Mouse (Mus musculus) thymus, postnatal 4 days (tissue): ENCODE results near the gene Kpna6.
A peak's percentile ranks its signal among the peaks of the same experiment; 100 is the strongest.

Experiments used
- DNase-seq: peaks from one replicate; pipeline ENCODE4 v3.0.0; 2021

Gene Kpna6

DNA sequence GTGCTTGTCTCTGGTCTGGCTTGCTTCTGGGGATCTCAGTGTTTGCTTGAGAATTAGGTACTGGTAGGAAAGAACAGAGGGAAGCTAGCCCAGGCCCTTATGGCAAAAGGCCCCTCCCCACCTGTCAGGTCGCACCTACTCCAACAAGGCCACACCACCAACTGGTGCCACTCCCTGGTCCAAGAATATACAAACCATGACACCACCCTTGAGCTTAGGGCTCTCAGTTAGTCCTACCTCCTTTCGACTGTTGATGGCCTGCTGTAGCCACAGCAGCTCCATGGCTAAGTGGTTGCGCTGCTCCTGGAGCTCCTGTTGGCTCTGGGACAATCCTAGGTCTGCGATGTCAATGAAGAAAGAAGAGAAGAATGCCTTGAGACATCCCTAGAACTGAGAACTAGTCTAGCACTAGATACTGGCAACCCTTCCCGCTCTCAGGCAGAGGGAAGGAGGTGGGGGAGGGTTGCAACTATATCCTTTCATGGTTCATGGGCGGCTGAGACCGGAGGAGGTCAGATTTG, 55.4 kb downstream of the Kpna6 start:
- DNase-seq = no peak

DNA sequence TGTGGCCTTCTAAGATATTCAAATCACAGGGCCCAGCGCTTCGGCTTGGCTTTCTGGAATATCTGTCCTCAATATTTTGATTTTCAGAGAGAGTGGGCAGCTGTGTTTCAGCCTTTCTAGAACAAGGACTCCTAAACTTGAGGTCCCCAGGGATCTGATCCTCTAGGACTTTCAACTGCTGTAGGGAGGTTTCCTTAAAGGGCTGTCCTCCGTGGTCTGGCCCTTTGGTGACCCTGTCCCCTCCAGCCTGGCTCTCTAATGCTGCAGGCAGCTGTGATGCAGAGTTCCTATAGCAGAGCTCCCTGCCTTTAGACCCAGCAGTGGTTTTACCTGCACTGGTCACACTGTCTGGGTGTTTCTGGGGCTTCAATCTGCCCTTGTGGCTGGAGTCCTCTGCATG, 55.9 kb downstream of the Kpna6 start:
- no peak for DNase-seq

DNA sequence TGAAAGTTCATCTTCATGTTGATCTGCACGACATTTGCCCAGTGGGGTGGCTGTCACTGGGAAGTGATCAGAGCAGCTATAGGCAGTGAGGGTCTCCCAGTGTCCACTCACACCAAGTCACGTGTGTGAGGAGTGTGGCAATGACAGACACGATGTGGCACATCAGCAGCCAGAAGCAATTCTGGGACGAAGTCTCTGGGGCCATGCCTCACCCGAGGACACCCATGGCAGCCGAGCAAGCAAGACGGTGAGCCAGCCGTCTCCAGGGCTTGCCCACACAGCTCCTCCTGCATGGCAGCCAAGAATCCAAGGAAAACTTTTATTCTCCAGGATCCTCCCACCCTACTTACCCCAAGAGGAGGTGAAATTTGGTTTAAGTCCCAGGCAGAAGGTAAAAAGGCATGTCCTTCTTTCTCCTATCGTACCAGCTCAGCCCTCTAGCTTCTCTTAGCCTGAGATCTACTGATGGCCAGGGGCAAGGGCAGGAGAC, 56.7 kb downstream of the Kpna6 start:
- no peak for DNase-seq

DNA sequence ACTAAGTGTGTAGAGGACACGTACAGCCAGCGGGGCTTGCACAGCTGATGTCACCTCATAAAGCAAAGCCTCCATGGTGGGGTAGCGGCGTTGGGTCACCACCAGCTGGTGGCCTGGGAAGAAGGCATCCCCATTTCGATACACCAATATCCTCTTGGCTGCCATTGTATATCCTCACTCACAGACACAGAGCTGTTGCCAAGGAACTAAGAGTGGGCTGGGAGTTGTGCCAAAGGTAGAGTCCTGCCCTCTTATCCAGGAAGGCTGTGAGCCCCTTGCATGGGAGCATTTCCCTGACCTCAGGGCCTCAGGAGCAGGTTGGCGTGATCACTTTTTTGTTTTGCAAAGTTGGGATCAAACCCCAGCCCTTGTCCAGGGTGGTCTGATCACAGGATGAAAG, 58.5 kb downstream of the Kpna6 start, which contains the start of gene Dcdc2b:
TSS of gene Dcdc2b (minus strand) at position 165 of the 400 bp plus-strand sequence.
- no peak for DNase-seq

DNA sequence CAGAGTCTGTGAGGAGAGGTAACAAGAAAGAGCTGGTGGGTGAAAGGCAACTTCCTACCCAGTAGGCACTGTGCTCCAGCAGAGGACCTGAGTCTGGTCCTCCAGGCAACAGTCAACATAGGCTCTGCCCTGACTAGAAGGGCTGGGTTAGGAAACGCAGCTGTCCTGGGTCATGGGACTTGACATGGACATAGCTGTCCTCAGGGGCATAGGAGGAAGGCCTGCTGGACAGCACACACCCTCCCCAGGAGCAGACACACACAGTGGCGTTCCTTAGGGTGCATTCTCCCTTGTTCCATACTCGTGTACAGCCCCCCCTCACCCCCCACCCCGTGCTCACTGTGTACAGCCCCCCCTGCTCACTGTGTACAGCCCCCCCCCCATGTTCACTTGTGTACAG, 62.1 kb downstream of the Kpna6 start:
- DNase-seq = no peak

DNA sequence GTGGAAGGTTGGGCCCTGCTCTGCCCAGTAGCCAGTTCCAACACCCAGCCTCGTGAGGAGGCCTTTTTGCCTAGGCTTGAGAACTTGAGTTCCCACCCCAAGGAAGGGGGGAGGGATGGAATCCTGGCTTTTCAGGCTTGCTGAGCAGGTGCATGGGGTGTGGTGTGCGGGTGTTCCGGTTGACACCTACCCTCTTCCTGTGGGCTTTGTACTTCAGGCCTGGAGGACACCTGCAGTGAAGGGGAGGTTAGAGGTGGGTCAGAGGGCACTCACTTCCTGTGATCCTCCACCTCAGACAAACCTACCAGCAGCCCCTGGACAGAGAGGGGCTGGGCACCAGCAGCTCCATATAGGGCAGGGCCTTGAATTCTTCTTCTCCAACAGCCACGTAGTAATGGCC, 62.5 kb downstream of the Kpna6 start:
- peak; percentile 79 for DNase-seq

DNA sequence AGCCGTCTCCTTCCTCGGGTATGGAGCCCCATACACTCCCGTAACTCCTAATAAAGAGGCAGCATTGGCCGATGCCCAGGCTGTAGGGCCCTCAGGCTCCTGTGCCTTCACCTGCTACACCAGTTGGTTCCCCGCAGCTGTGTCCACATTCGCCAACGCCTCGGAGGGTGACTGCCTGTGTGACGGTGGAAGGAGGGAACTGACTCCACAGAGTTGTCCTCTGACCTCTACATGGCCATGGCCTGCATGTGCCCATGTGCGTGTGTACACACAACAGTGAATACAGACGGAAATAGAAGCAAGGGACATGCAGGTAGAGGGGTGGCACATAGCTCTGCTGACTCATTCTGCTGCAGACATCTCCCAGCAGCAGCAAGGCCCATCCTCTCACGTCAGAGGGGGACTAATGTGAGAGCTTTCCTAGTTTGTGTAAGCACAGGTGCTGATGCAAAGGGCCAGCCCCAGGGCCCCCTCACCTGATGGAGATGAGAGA, 63.4 kb downstream of the Kpna6 start:
- DNase-seq = peak; percentile 59

DNA sequence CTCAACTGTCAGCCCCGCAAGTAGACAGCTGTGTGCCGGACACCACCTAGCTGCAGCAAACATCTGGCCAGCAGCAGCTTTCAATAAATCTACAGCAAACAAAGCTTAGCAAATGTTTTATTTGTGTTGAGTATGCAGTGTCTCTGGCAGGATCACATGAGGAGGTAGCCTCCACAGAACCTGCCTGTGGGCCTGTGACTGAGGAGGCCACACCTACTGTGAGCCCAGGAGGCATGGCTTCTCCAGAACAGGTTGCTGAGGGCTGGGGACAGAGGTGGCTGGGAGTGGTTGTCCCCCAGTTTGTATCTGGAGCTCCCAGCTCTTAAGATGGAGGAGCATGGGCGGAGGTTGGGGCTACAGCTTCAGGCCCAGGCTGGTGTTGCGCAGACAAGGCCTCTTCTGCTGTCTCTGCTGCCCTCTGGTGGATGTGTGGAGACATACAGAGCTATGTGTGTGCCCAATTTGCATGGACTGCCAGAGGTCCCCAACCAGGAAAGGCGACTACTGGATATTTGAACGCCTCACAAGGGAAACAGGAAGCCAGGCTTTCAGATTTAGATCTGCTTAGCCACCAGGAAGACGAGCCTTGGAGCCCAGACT, 64.0 kb downstream of the Kpna6 start:
- peak; percentile 89 for DNase-seq

DNA sequence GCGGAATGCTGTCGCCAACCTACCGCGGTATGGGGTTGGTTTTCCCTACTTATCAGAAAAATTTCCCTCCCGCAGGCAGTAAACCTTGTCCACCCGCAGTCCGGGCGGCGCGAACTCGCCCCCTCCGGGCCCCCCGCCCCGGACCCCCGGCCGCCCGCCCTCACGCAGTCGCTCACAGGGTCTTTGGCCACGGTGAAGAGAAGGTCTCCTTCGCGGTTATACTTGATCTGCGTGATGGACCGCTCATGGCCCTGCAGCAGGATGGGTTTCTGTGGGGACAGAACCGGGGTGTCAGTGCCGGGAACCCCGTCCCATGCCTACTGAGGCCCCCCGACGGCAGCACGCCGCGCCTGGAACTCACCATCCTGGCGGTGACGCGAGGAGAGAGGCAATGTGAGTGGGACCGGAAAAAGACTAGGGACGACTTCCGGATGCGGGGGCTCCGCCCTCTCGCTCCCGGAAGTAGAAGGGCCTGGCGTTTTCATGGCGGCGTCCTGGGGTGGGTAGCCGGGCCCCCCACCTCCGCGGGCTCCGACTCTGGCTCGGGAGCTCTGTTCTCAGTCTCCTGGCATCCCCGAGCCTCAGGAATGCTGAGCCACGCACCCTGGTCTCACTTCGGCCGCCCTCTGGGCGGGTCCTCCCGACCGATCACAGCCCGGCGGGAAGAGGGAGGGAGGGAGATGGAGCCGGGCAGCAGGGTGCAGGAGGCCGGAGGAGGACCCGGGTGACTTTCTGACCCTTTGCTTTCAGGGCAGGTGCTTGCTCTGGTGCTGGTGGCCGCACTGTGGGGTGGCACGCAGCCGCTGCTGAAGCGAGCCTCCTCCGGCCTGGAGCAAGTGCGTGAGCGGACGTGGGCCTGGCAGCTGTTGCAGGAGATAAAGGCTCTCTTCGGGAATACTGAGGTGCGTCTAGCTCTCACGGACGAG, 72.1 kb downstream of the Kpna6 start, which contains the start of the genes Eif3i and Tmem234:
TSS of gene Eif3i (minus strand) at position 416 of the 926 bp plus-strand sequence.
TSS of gene Tmem234 (plus strand) at position 436 of the 926 bp plus-strand sequence.
- peak; percentile 86 for DNase-seq
